In genomic region chr10:7582157-7582890, GRCm38 (mm10) we compare ENCODE assay signal across 12 mouse cellular contexts. TPM values are rescaled to one million over a fixed set of nuclear protein-coding genes. Genes with fewer than 3 reads are reported as not detected.
DNase-seq lines count a peak whose midpoint lies in the region; ATAC-seq lines count a peak whose summit lies in the region.
"Had no signal": no experiment of that assay in that cellular context is flagged by ENCODE, and none has a peak within 500 bp of the region (broad histone marks: within the 10 kb centered on the region; RNA-seq: fewer than 3 reads in every experiment).

No protein-coding gene starts in this region.

- H3K36me3 ChIP-seq in neural tube, embryonic 13.5 days: no peaks in the 10 kb centered on the region
- H3K36me3 ChIP-seq in midbrain, embryonic 15.5 days (replicated peaks): no peaks in the 10 kb centered on the region

- WGBS in neural tube, embryonic 13.5 days: 52% methylated on average over 11 of the region's 11 CpGs
- 48% methylated on average over 11 of the region's 11 CpGs for WGBS in midbrain, embryonic 15.5 days

- 0 out of 2 replicates have a peak, but pooled peaks have one; percentile 56 for ATAC-seq in frontal cortex, adult (ENCODE audit: low TSS enrichment)
- ATAC-seq in neural tube, embryonic 13.5 days (ENCODE audit: low read depth): peak; percentile 67
- peak; percentile 65 for ATAC-seq in midbrain, embryonic 15.5 days (replicated peaks)
- ATAC-seq: activated CD4-positive, CD25-positive, alpha-beta regulatory T cell, adult 4 months had no signal

- H3K9ac ChIP-seq in neural tube, embryonic 13.5 days: no peak overlapping the region
- no peak overlapping the region for H3K9ac ChIP-seq in midbrain, embryonic 15.5 days

- no peaks in the 10 kb centered on the region for H3K27me3 ChIP-seq in neural tube, embryonic 13.5 days
- no peaks in the 10 kb centered on the region for H3K27me3 ChIP-seq in midbrain, embryonic 15.5 days (replicated peaks)

- no peak overlapping the region for H3K4me2 ChIP-seq in neural tube, embryonic 13.5 days
- no peak overlapping the region for H3K4me2 ChIP-seq in midbrain, embryonic 15.5 days

- no peaks in the 10 kb centered on the region for H3K9me3 ChIP-seq in neural tube, embryonic 13.5 days
- H3K9me3 ChIP-seq in midbrain, embryonic 15.5 days: no peaks in the 10 kb centered on the region

- H3K27ac ChIP-seq in neural tube, embryonic 13.5 days (replicated peaks): no peak overlapping the region
- no peak overlapping the region for H3K27ac ChIP-seq in midbrain, embryonic 15.5 days

- H3K4me1 ChIP-seq in neural tube, embryonic 13.5 days (replicated peaks): no peaks in the 10 kb centered on the region
- H3K4me1 ChIP-seq in midbrain, embryonic 15.5 days: no peaks in the 10 kb centered on the region

- no peak for DNase-seq in frontal cortex, postnatal 36 days (ENCODE audit: low spot score in 2 of 2)
- DNase-seq in neural tube, embryonic 10.5 days (ENCODE audit: extremely low spot score, low spot score): no peak
- no peak for DNase-seq in urinary bladder, postnatal 36 days (ENCODE audit: low spot score in 2 of 2)
- DNase-seq in frontal cortex, postnatal 14 days (ENCODE audit: low spot score in 2 of 2): no peak
- no peak for DNase-seq in kidney, postnatal 14 days
- DNase-seq: cerebellum, adult 2 months; heart, postnatal 14 days; lung, adult 2 months had no signal

- no peak overlapping the region for H3K4me3 ChIP-seq in neural tube, embryonic 13.5 days
- no peak overlapping the region for H3K4me3 ChIP-seq in midbrain, embryonic 15.5 days

RNA-seq across cellular contexts. Expression of gene Lrp11, which starts 7.3 kb away (rescaled TPM):
- 31.1 and 31.7 TPM in 2 replicates for polyA plus RNA-seq in neural tube, embryonic 13.5 days (2015; fragmentation: Nextera tagmentation; extraction: Ambion mirVana)
- polyA plus RNA-seq in midbrain, embryonic 15.5 days (2015; fragmentation: Nextera tagmentation; extraction: Ambion mirVana): 41.5 and 44.3 TPM in 2 replicates
